Comparison of ENCODE assay signal across 8 mouse cellular contexts in genomic region chr2:128863777-128864331, GRCm38 (mm10). TPM values are rescaled to one million over a fixed set of nuclear protein-coding genes. Genes with fewer than 3 reads are reported as not detected.
A peak's percentile ranks its signal among the peaks of the same experiment; 100 is the strongest.
DNase-seq lines count a peak whose midpoint lies in the region; ATAC-seq and TF ChIP-seq lines count a peak whose summit lies in the region.

No protein-coding gene starts in this region.

- H3K36me3 ChIP-seq in embryonic facial prominence, embryonic 10.5 days (replicated peaks) = no peaks in the 10 kb centered on the region
- H3K36me3 ChIP-seq in intestine, postnatal 0 days (ENCODE audit: control insufficient read depth, insufficient read depth) = no peaks in the 10 kb centered on the region
- H3K36me3 ChIP-seq in liver, embryonic 11.5 days (ENCODE audit: control insufficient read depth, insufficient read depth, low read length) = no peaks in the 10 kb centered on the region
- no peaks in the 10 kb centered on the region for H3K36me3 ChIP-seq in neural tube, embryonic 11.5 days (ENCODE audit: control insufficient read depth, insufficient read depth, low read length)

- peak; percentile 50 for TF ChIP-seq CTCF in intestine, postnatal 0 days (IDR thresholded peaks at IDR 0.05; ENCODE audit: low read depth)

- H3K9me3 ChIP-seq in embryonic facial prominence, embryonic 10.5 days = no peaks in the 10 kb centered on the region
- no peaks in the 10 kb centered on the region for H3K9me3 ChIP-seq in intestine, postnatal 0 days (ENCODE audit: control insufficient read depth)
- H3K9me3 ChIP-seq in liver, embryonic 11.5 days (ENCODE audit: control insufficient read depth, low read length) = no peaks in the 10 kb centered on the region
- no peaks in the 10 kb centered on the region for H3K9me3 ChIP-seq in neural tube, embryonic 11.5 days (ENCODE audit: control insufficient read depth, low read length)

- H3K27me3 ChIP-seq in embryonic facial prominence, embryonic 10.5 days (replicated peaks; ENCODE audit: low read depth, poor library complexity, severe bottlenecking) = peaks cover 48% of the 10 kb centered on the region
- peaks cover 15% of the 10 kb centered on the region; the same call in 1 of the 2 replicates for H3K27me3 ChIP-seq in intestine, postnatal 0 days (replicated peaks; ENCODE audit: control insufficient read depth, insufficient read depth, low read length)
- peaks cover 29% of the 10 kb centered on the region for H3K27me3 ChIP-seq in liver, embryonic 11.5 days (replicated peaks; ENCODE audit: control insufficient read depth, insufficient read depth, low read length)
- no peaks in the 10 kb centered on the region for H3K27me3 ChIP-seq in neural tube, embryonic 11.5 days (ENCODE audit: control insufficient read depth, insufficient read depth, low read length)

- ATAC-seq in intestine, postnatal 0 days = peak; percentile 47
- no peak for ATAC-seq in liver, embryonic 11.5 days (replicated peaks; ENCODE audit: low FRiP score)
- ATAC-seq in neural tube, embryonic 11.5 days (ENCODE audit: insufficient read depth, low FRiP score, low TSS enrichment) = peak; percentile 72; the same call in 1 of the 2 replicates

- H3K27ac ChIP-seq in embryonic facial prominence, embryonic 10.5 days (replicated peaks) = peak overlapping the region; percentile 78
- H3K27ac ChIP-seq in intestine, postnatal 0 days (ENCODE audit: low read depth, low read length) = no peak overlapping the region
- no peak overlapping the region for H3K27ac ChIP-seq in liver, embryonic 11.5 days (ENCODE audit: low read depth, low read length)
- H3K27ac ChIP-seq in neural tube, embryonic 11.5 days (ENCODE audit: low read depth, low read length) = no peak overlapping the region

- WGBS in embryonic facial prominence, embryonic 10.5 days = 1% methylated on average over 38 of the region's 38 CpGs
- WGBS in intestine, postnatal 0 days = under 1% methylated on average over 36 of the region's 38 CpGs
- 3% methylated on average over 38 of the region's 38 CpGs for WGBS in liver, embryonic 11.5 days
- WGBS in neural tube, embryonic 11.5 days = 1% methylated on average over 34 of the region's 38 CpGs

- H3K4me3 ChIP-seq in embryonic facial prominence, embryonic 10.5 days = peak overlapping the region; percentile 69
- peak overlapping the region; percentile 50 for H3K4me3 ChIP-seq in intestine, postnatal 0 days (ENCODE audit: low read depth, low read length)
- peak overlapping the region; percentile 42 for H3K4me3 ChIP-seq in liver, embryonic 11.5 days (ENCODE audit: low read depth, low read length)
- H3K4me3 ChIP-seq in neural tube, embryonic 11.5 days (ENCODE audit: low read depth, low read length) = peak overlapping the region; percentile 43

- peak; percentile 10 to 34 for DNase-seq in left cerebral cortex, adult 18-20 months (ENCODE audit: low spot score in 2 of 2)
- DNase-seq in left cerebral cortex, adult 11 months (ENCODE audit: low spot score) = no peak
- DNase-seq in embryonic facial prominence, embryonic 10.5 days (ENCODE audit: low spot score) = peak; percentile 83
- DNase-seq in heart, adult 18-20 months = peak; percentile 64 to 67
- DNase-seq in liver, embryonic 11.5 days (ENCODE audit: low spot score) = peak; percentile 63
- peak; percentile 68 for DNase-seq in neural tube, embryonic 11.5 days (ENCODE audit: low spot score)
- DNase-seq in spleen, postnatal 36 days (ENCODE audit: low spot score in 2 of 2) = no peak

- peaks cover 18% of the 10 kb centered on the region for H3K4me1 ChIP-seq in embryonic facial prominence, embryonic 10.5 days
- H3K4me1 ChIP-seq in intestine, postnatal 0 days (replicated peaks; ENCODE audit: control insufficient read depth, insufficient read depth, low read length) = no peaks in the 10 kb centered on the region
- H3K4me1 ChIP-seq in liver, embryonic 11.5 days (replicated peaks; ENCODE audit: control insufficient read depth, insufficient read depth, low read length) = no peaks in the 10 kb centered on the region
- no peaks in the 10 kb centered on the region for H3K4me1 ChIP-seq in neural tube, embryonic 11.5 days (ENCODE audit: control insufficient read depth, insufficient read depth, low read length)

- peak overlapping the region; percentile 85 for H3K4me2 ChIP-seq in intestine, postnatal 0 days (replicated peaks; ENCODE audit: low read depth)
- H3K4me2 ChIP-seq in liver, embryonic 11.5 days = peak overlapping the region; percentile 72
- peak overlapping the region; percentile 93 for H3K4me2 ChIP-seq in neural tube, embryonic 11.5 days (ENCODE audit: low read depth)

- 0 out of 2 replicates have a peak overlapping the region, but pooled peaks have one; percentile 11 for H3K9ac ChIP-seq in intestine, postnatal 0 days (ENCODE audit: low read depth, low read length)
- H3K9ac ChIP-seq in liver, embryonic 11.5 days (ENCODE audit: low read depth, low read length) = no peak overlapping the region
- H3K9ac ChIP-seq in neural tube, embryonic 11.5 days (ENCODE audit: low read length) = peak overlapping the region; percentile 60

RNA-seq across cellular contexts. Expression of gene Fbln7, which starts 1.1 kb away (rescaled TPM):
- 1 to 10 TPM; 2.7 to 3.1 TPM for total RNA-seq in left cerebral cortex, adult 18-20 months (2021)
- 1.8 and 2.1 TPM in 2 replicates for polyA plus RNA-seq in embryonic facial prominence, embryonic 10.5 days (2016; fragmentation: Nextera tagmentation; extraction: Ambion mirVana)
- under 1 TPM; 0.47 to 0.72 TPM for total RNA-seq in heart, adult 18-20 months (2021)
- 3.6 and 4.0 TPM in 2 replicates for polyA plus RNA-seq in intestine, postnatal 0 days (2015; fragmentation: Nextera tagmentation; extraction: Ambion mirVana)
- 0.62 and 0.90 TPM in 2 replicates for polyA plus RNA-seq in liver, embryonic 11.5 days (2014; fragmentation: Nextera tagmentation; extraction: Ambion mirVana)
- polyA plus RNA-seq in neural tube, embryonic 11.5 days (2014; fragmentation: Nextera tagmentation; extraction: Ambion mirVana) = 1.9 and 2.0 TPM in 2 replicates

RNA-seq across cellular contexts. Expression of gene Tmem87b, which starts 45.9 kb away (rescaled TPM):
- total RNA-seq in left cerebral cortex, adult 18-20 months (2021) = 10 to 100 TPM; 32.1 to 33.9 TPM
- 29.7 TPM in 2 replicates for polyA plus RNA-seq in embryonic facial prominence, embryonic 10.5 days (2016; fragmentation: Nextera tagmentation; extraction: Ambion mirVana)
- 10 to 100 TPM; 20.4 to 21.8 TPM for total RNA-seq in heart, adult 18-20 months (2021)
- 108 and 112 TPM in 2 replicates for polyA plus RNA-seq in intestine, postnatal 0 days (2015; fragmentation: Nextera tagmentation; extraction: Ambion mirVana)
- 15.5 and 16.0 TPM in 2 replicates for polyA plus RNA-seq in liver, embryonic 11.5 days (2014; fragmentation: Nextera tagmentation; extraction: Ambion mirVana)
- 24.0 and 25.7 TPM in 2 replicates for polyA plus RNA-seq in neural tube, embryonic 11.5 days (2014; fragmentation: Nextera tagmentation; extraction: Ambion mirVana)

Comparison
In these comparisons a context has a peak if more than half of its experiments do, and no peak if none do; other contexts are left out.
1. DNase-seq: peak in left cerebral cortex, adult 18-20 months (2 of 2), embryonic facial prominence, embryonic 10.5 days (single experiment), heart, adult 18-20 months (2 of 2), liver, embryonic 11.5 days (single experiment) and neural tube, embryonic 11.5 days (single experiment); none in left cerebral cortex, adult 11 months (single experiment) and spleen, postnatal 36 days (0 of 2).
2. Peak in every context shown above with its lines, with median percentiles within 50 percentile points of each other: H3K4me3 ChIP-seq and H3K4me2 ChIP-seq.